Mouse (Mus musculus): ENCODE data around the gene Dusp28.

DNA sequence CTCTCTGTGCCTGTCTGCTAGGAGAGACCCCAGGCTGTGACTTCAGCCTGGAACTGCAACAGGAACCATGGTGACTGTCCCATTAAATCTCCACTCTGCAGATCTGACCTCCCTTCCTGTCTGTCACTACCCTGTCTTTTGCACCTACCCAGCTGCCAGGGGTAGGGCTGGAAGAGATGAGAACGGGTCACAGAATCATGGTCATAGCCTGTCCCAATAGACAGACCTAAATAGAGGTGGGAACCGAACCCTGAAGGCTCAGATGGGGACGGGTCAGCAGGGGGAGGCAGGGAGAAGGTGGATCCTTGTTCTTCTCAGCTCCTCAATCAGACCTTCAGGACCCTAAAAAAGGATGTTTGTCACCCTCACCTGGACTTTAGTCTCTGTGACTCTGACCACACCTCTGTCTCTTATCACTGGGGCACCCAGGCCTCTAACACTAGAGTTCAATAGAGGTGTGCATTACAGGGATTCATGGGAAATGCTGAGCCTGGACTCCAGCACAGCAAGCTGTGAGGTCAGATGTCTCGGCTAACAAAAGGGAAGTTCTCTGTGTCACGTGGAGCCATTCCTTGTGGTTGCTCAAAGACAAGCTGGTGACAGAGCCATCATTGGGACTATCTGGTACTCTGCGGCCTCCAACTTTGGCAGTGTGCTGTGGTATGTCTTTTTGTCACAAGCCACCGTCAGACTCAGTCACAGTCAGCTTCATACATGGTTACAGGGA is 13.9 kb downstream of the Dusp28 start:
- TF ChIP-seq CTCF (IDR thresholded peaks at IDR 0.05; ENCODE audit: low read depth, low read length): no peak
- TF ChIP-seq POLR2A (IDR thresholded peaks at IDR 0.05; ENCODE audit: insufficient read depth, low read length): no peak
- no peak for TF ChIP-seq EP300 (IDR thresholded peaks at IDR 0.05; ENCODE audit: insufficient read depth, low read depth, low read length)
